Mouse (Mus musculus) urinary bladder, postnatal 4 days (tissue): ENCODE results near the gene Dnajc22.

ENCODE experiments used
- DNase-seq, 2 experiments: peaks; one replicate each; pipeline ENCODE4 v3.0.0; 2021 to 2022; ENCODE audit warnings: low spot score in 2 of 2

Dnajc22 gene

GRCm38 (mm10) chr15:99115065-99115423 is 22.1 kb downstream of the Dnajc22 start:
- no peak for DNase-seq

- no peak for DNase-seq
Observed at GRCm38 (mm10) chr15:99116539-99116938, 23.6 kb downstream of the Dnajc22 start.

GRCm38 (mm10) chr15:99120814-99121213 is 27.8 kb downstream of the Dnajc22 start:
- no peak for DNase-seq

- no peak for DNase-seq
Observed at GRCm38 (mm10) chr15:99122642-99123041, 29.7 kb downstream of the Dnajc22 start.

GRCm38 (mm10) chr15:99125711-99126080 is 32.7 kb downstream of the Dnajc22 start, which contains the start of gene Spats2:
Gene Spats2, plus strand, starts transcription at chr15:99125916.
- DNase-seq, result no peak

GRCm38 (mm10) chr15:99126081-99126815 is 33.3 kb downstream of the Dnajc22 start:
- DNase-seq, result peak; percentile 81 to 88

- no peak for DNase-seq
Observed at GRCm38 (mm10) chr15:99126816-99127365, 33.9 kb downstream of the Dnajc22 start.

- DNase-seq, result no peak
Observed at GRCm38 (mm10) chr15:99127851-99128522, 35.0 kb downstream of the Dnajc22 start.

- no peak for DNase-seq
Observed at GRCm38 (mm10) chr15:99129441-99129840, 36.5 kb downstream of the Dnajc22 start.

GRCm38 (mm10) chr15:99129956-99130910 is 37.3 kb downstream of the Dnajc22 start:
- DNase-seq, result no peak

GRCm38 (mm10) chr15:99138389-99138788 is 45.4 kb downstream of the Dnajc22 start:
- DNase-seq, result no peak

- no peak for DNase-seq
Observed at GRCm38 (mm10) chr15:99139669-99140068, 46.7 kb downstream of the Dnajc22 start.

GRCm38 (mm10) chr15:99150516-99150915 is 57.5 kb downstream of the Dnajc22 start:
- no peak for DNase-seq

GRCm38 (mm10) chr15:99151324-99151723 is 58.4 kb downstream of the Dnajc22 start:
- peak in 1 of 2 experiments; percentile 12 for DNase-seq

GRCm38 (mm10) chr15:99153466-99153865 is 60.5 kb downstream of the Dnajc22 start:
- DNase-seq, result peak in 1 of 2 experiments; percentile 55
